21 mouse cellular contexts compared by ENCODE assay signal in genomic region chr16:46097421-46097820, GRCm38 (mm10). TPM values are rescaled to one million over a fixed set of nuclear protein-coding genes. Genes with fewer than 3 reads are reported as not detected.
DNase-seq lines count a peak whose midpoint lies in the region; ATAC-seq and TF ChIP-seq lines count a peak whose summit lies in the region.
"Had no signal": no experiment of that assay in that cellular context is flagged by ENCODE, and none has a peak within 500 bp of the region (broad histone marks: within the 10 kb centered on the region; RNA-seq: fewer than 3 reads in every experiment).

No protein-coding gene starts in this region.

- TF ChIP-seq POLR2A in lung, adult 2 months (IDR thresholded peaks at IDR 0.05; ENCODE audit: borderline replicate concordance, extremely low read depth, low read depth, low read length) = no peak

- H3K4me3 ChIP-seq in lung, adult 2 months (replicated peaks; ENCODE audit: extremely low read depth, low read depth, low read length) = no peak overlapping the region
- no peak overlapping the region for H3K4me3 ChIP-seq in forebrain, embryonic 16.5 days (replicated peaks; ENCODE audit: low read length)
- H3K4me3 ChIP-seq: erythroblast, embryonic 14.5 days; megakaryocyte, embryonic 14.5 days had no signal

- no peak overlapping the region for H3K9ac ChIP-seq in forebrain, embryonic 16.5 days (replicated peaks; ENCODE audit: low read depth, low read length)
- H3K9ac ChIP-seq: liver, embryonic 14.5 days had no signal

- WGBS in lung, adult 2 months = 56% methylated on average over 9 of the region's 9 CpGs
- 54% methylated on average over 9 of the region's 9 CpGs for WGBS in forebrain, embryonic 16.5 days

- peak; percentile 76 for ATAC-seq in forebrain, embryonic 16.5 days
- ATAC-seq: activated CD4-positive, CD25-positive, alpha-beta regulatory T cell, adult 4 months; CD4-positive, CD25-positive, alpha-beta regulatory T cell, adult 4 months; intestine, postnatal 0 days had no signal

- intact Hi-C loops in heart, postnatal 10 days (cut with DNase I) = no loop called here

- no peak overlapping the region for H3K27ac ChIP-seq in forebrain, embryonic 16.5 days (ENCODE audit: low read length)
- H3K27ac ChIP-seq: liver, embryonic 14.5 days; stomach, postnatal 0 days had no signal

- no peaks in the 10 kb centered on the region for H3K9me3 ChIP-seq in forebrain, embryonic 16.5 days (ENCODE audit: control insufficient read depth, low read length)
- H3K9me3 ChIP-seq: megakaryocyte, embryonic 14.5 days had no signal

- no peaks in the 10 kb centered on the region for H3K36me3 ChIP-seq in forebrain, embryonic 16.5 days (ENCODE audit: control insufficient read depth, insufficient read depth)

- DNase-seq in heart, postnatal 10 days = peak; percentile 15 to 21
- no peak for DNase-seq in heart, adult 9 months (ENCODE audit: low spot score in 2 of 2)
- peak; percentile 12 for DNase-seq in lung, postnatal 36 days
- DNase-seq in lung, adult 2 months = no peak
- DNase-seq in skeletal muscle tissue, adult 2 months (ENCODE audit: low read depth, low spot score) = peak; percentile 84
- DNase-seq in adrenal gland, postnatal 25 days = no peak
- DNase-seq in right cerebral cortex, adult 2 months (ENCODE audit: low spot score in 2 of 2) = no peak
- DNase-seq: cerebellum, adult 8-10 months; heart, adult 11 months; kidney, postnatal 25 days; retina, postnatal 1 day; spleen, adult 18-20 months had no signal

- no peaks in the 10 kb centered on the region for H3K4me1 ChIP-seq in lung, adult 2 months (ENCODE audit: control insufficient read depth, insufficient read depth, low read length)
- H3K4me1 ChIP-seq in forebrain, embryonic 16.5 days (replicated peaks; ENCODE audit: control insufficient read depth, insufficient read depth, low read length) = no peaks in the 10 kb centered on the region

- H3K4me2 ChIP-seq in forebrain, embryonic 16.5 days (ENCODE audit: low read length) = no peak overlapping the region

- no peak for TF ChIP-seq CTCF in lung, adult 2 months (IDR thresholded peaks at IDR 0.05; ENCODE audit: insufficient read depth, low read length)

- 0 out of 2 replicates have a peak, but pooled peaks cover 2% of the 10 kb centered on the region for H3K27me3 ChIP-seq in forebrain, embryonic 16.5 days (replicated peaks; ENCODE audit: control insufficient read depth, insufficient read depth, low read length)
- H3K27me3 ChIP-seq: megakaryocyte, embryonic 14.5 days had no signal

RNA-seq across cellular contexts. Expression of gene Cd96, which starts 22.6 kb away (rescaled TPM):
- total RNA-seq in heart, postnatal 10 days (2021) = under 1 TPM; 0.12 to 0.14 TPM
- polyA plus RNA-seq in lung, adult 2 months (2012; rRNA removed) = 0.55 and 0.78 TPM in 2 replicates
- polyA plus RNA-seq in forebrain, embryonic 16.5 days (2015; fragmentation: Nextera tagmentation; extraction: Ambion mirVana) = 0.11 TPM in 1 of 2 replicates, not detected in the other
- total RNA-seq in adrenal gland, postnatal 25 days (2021) = not detected in 2 replicates
- total RNA-seq: layer of hippocampus, postnatal 10 days had no signal
- polyA plus RNA-seq: erythroblast, embryonic 14.5 days had no signal

RNA-seq across cellular contexts. Expression of gene Gm4737, which starts 57.5 kb away (rescaled TPM):
- 10 to 100 TPM; 12.4 to 14.2 TPM for total RNA-seq in heart, postnatal 10 days (2021)
- polyA plus RNA-seq in lung, adult 2 months (2012; rRNA removed) = 7.3 and 8.0 TPM in 2 replicates
- polyA plus RNA-seq in forebrain, embryonic 16.5 days (2015; fragmentation: Nextera tagmentation; extraction: Ambion mirVana) = 2.3 and 2.9 TPM in 2 replicates
- 28.4 and 30.7 TPM in 2 replicates for total RNA-seq in adrenal gland, postnatal 25 days (2021)

Comparison
In these comparisons a context has a peak if more than half of its experiments do, and no peak if none do; other contexts are left out.
1. DNase-seq: peak in heart, postnatal 10 days (2 of 2), lung, postnatal 36 days (single experiment) and skeletal muscle tissue, adult 2 months (single experiment); none in heart, adult 9 months (0 of 2), lung, adult 2 months (single experiment), adrenal gland, postnatal 25 days (single experiment) and right cerebral cortex, adult 2 months (0 of 2).